Mouse (Mus musculus) erythroblast, embryonic 14.5 days (primary cell): ENCODE measurements around the gene Gm13287. TPM values are rescaled to one million over a fixed set of nuclear protein-coding genes. Genes with fewer than 3 reads are reported as not detected.
"Not testable (repeated sequence)": the region's sequence is repeated elsewhere in the genome, so short reads cannot be mapped to it uniquely, and the experiment has no call there.

Experiments
- H3K27me3 ChIP-seq: 2 replicates; pipeline ENCODE4 v1.6.1; 2012; ENCODE audit warnings: inconsistent platforms; ENCODE audit not compliant: control insufficient read depth
- H3K36me3 ChIP-seq: 2 replicates; pipeline ENCODE4 v1.6.1; 2012; ENCODE audit warnings: mild to moderate bottlenecking, inconsistent platforms; ENCODE audit not compliant: control insufficient read depth
- H3K4me1 ChIP-seq: 2 replicates; pipeline ENCODE4 v1.6.1; 2012; ENCODE audit warnings: inconsistent platforms; ENCODE audit not compliant: control insufficient read depth
- H3K4me3 ChIP-seq: replicated peaks from 2 replicates; pipeline ENCODE3; 2012; ENCODE audit warnings: moderate library complexity, mild to moderate bottlenecking, inconsistent platforms
- H3K9me3 ChIP-seq: 2 replicates; pipeline ENCODE4 v1.6.1; 2012; ENCODE audit warnings: low read length, inconsistent platforms, mixed read lengths; ENCODE audit not compliant: control insufficient read depth
- GATA1 ChIP-seq: IDR thresholded peaks from 2 replicates; pipeline ENCODE4 v1.6.1; 2012; ENCODE audit warnings: low read length, inconsistent platforms, mixed read lengths
- TAL1 ChIP-seq: IDR thresholded peaks from 3 replicates; pipeline ENCODE4 v1.6.1; 2012; ENCODE audit warnings: low read length, inconsistent platforms, mixed read lengths
- polyA plus RNA-seq: library from polyadenylated mRNA; stranded (reverse); fragments of >175 nt; gene quantifications from 2 replicates; pipeline ENCODE4 v1.2.3, GENCODE M21; 2012

Gene Gm13287
- polyA plus RNA-seq, 1 experiment, result not detected

DNA sequence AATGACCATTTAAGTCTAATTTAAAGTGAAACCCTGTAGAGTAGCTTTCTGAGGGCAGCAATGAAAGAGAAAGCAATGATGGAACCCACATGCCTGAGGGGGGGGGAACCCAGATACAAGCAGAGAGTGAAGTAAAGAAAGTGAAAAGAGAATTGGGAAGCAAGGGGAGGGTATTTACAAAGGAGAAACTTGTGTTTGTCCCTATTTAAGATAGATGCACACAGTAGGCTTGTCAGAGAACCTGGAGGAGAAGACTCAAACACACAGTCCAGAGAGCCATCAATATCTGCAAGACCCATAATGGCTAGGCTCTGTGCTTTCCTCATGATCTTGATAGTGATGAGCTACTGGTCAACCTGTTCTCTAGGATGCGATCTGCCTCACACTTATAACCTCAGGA, 16.6 kb downstream of the Gm13287 start, which contains the start of gene Ifna11:
TSS of gene Ifna11 (plus strand) at position 301 of the 400 bp plus-strand sequence.
- H3K36me3 ChIP-seq, result no peaks in the 10 kb centered on the region
- H3K9me3 ChIP-seq, result no peaks in the 10 kb centered on the region
- TF ChIP-seq GATA1 (no peak), TAL1 (no peak)
- no peak within 1 kb of the TSS for H3K4me3 ChIP-seq
- H3K27me3 ChIP-seq, result no peaks in the 10 kb centered on the region
- H3K4me1 ChIP-seq, result no peaks in the 10 kb centered on the region

DNA sequence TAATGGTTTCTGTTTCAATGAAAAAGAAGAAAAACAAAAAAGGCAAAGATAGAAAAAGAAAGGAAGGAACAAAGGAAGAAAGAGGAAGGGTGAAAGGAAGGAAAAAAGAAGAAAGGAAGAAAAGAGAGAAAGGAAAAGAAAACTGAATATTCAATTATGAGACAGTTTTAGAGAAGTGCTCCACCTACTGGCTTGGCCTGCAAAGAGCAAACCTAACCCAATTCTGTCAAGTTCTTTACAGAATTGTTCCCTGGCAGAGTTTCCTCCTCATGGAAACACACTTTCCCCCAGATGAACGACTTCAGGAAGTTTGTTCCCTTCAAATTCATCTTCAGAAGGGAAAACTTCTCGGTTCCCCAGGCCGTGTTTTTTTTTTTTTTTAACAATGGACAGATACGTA, 19.9 kb downstream of the Gm13287 start:
- no peak for TF ChIP-seq TAL1
- no peak for TF ChIP-seq GATA1
- no peaks in the 10 kb centered on the region for H3K4me1 ChIP-seq
- no peaks in the 10 kb centered on the region for H3K27me3 ChIP-seq
- no peaks in the 10 kb centered on the region for H3K9me3 ChIP-seq
- H3K4me3 ChIP-seq, result no peak overlapping the region
- no peaks in the 10 kb centered on the region for H3K36me3 ChIP-seq

DNA sequence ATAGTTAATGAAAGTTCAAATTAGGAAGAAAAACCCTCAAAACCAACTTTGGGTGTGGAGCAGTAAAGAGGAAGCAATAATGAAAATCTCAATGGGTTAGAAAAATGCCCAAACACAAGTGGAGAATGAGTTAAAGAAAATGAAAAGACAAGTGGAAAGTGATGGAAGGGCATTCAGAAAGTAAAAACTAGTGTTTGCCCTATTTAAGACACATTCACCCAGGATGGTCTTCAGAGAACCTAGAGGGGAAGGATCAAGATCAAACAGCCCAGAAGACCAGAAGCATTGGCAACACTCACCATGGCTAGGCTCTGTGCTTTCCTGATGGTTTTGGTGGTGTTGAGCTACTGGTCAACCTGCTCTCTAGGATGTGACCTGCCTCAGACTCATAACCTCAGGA, 24.1 kb downstream of the Gm13287 start, which contains the start of gene Ifna6:
TSS of gene Ifna6 (plus strand) at position 301 of the 400 bp plus-strand sequence.
- not testable (repeated sequence) for H3K36me3 ChIP-seq, H3K4me3 ChIP-seq, H3K27me3 ChIP-seq, H3K9me3 ChIP-seq, H3K4me1 ChIP-seq

DNA sequence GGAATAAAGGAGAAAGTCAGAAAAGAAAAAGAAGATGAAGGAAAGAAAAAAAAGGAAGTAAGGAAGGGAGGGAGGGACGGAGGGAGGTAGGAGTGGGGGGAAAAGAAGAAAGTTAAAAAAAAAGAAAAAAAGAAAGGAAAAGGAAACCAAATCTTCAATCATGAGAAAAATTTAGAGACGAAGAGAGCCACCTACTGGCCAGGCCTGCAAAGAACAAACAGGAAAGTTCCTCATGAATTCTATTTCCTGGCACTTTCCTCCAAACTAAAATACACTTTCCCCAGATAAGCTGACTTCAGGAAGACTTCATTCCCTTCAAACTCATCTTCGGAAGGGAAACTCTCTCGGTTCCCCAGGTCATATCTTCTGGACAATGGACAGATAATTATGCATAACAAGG, 27.5 kb downstream of the Gm13287 start:
- Histone ChIP-seq H3K4me1 (no peaks in the 10 kb centered on the region), H3K9me3 (no peaks in the 10 kb centered on the region), H3K4me3 (no peak overlapping the region), H3K36me3 (no peaks in the 10 kb centered on the region), H3K27me3 (no peaks in the 10 kb centered on the region)
- TF ChIP-seq TAL1 (no peak), GATA1 (no peak)

DNA sequence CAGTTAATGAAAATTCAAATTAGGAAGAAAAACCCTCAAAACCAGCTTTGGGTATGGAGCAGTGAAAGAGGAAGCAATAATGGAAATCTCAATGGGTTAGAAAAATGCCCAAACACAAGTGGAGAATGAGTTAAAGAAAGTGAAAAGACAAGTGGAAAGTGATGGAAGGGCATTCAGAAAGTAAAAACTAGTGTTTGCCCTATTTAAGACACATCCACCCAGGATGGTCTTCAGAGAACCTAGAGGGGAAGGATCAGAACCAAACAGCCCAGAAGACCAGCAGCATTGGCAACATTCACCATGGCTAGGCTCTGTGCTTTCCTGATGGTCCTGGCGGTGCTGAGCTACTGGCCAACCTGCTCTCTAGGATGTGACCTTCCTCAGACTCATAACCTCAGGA, 32.2 kb downstream of the Gm13287 start, which contains the start of gene Ifna5:
TSS of gene Ifna5 (plus strand) at position 301 of the 400 bp plus-strand sequence.
- not testable (repeated sequence) for H3K9me3 ChIP-seq, H3K4me3 ChIP-seq, H3K4me1 ChIP-seq, H3K36me3 ChIP-seq, H3K27me3 ChIP-seq

DNA sequence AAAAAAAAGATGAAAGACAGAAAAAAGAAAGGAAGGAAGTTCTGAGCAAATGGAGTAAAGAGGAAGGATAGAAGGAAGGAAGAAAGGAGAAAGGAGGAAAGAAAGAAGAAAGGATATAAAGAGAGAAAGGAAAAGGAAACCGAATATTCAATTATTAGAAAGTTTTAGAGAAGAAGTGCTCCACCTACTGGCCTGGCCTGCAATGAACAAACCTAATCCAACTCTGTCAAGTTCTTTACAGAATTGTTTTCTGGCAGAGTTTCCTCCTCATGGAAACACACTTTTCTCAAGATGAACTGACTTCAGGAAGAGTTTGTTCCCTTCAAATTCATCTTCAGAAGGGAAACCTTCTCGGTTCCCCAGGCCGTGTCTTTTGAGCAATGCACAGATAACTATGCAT, 35.8 kb downstream of the Gm13287 start:
- Histone ChIP-seq H3K4me1 (no peaks in the 10 kb centered on the region), H3K4me3 (no peak overlapping the region), H3K36me3 (no peaks in the 10 kb centered on the region), H3K27me3 (no peaks in the 10 kb centered on the region), H3K9me3 (no peaks in the 10 kb centered on the region)
- no peak for TF ChIP-seq GATA1
- TF ChIP-seq TAL1, result no peak

DNA sequence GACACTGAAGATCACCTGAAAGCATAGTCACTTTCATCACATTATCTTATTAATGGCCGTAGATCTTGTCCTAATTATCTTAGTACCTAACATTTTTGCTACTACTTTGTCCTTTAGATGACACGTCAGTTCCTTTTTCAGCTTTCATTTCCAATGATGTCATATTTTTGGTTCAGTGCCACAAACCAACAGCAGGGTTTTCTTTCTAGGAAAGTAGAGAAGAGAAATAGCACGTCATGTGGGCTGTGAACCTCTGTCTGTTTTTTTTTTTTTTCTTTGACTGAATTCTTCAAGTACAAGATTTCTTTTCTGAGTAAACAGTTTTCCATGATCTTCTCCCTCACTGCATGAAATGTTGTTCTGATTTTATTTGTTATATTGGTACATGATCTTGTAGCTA, 37.0 kb downstream of the Gm13287 start:
- Histone ChIP-seq H3K36me3 (no peaks in the 10 kb centered on the region), H3K4me3 (no peak overlapping the region), H3K9me3 (no peaks in the 10 kb centered on the region), H3K4me1 (no peaks in the 10 kb centered on the region), H3K27me3 (no peaks in the 10 kb centered on the region)
- TF ChIP-seq TAL1 (no peak), GATA1 (no peak)

DNA sequence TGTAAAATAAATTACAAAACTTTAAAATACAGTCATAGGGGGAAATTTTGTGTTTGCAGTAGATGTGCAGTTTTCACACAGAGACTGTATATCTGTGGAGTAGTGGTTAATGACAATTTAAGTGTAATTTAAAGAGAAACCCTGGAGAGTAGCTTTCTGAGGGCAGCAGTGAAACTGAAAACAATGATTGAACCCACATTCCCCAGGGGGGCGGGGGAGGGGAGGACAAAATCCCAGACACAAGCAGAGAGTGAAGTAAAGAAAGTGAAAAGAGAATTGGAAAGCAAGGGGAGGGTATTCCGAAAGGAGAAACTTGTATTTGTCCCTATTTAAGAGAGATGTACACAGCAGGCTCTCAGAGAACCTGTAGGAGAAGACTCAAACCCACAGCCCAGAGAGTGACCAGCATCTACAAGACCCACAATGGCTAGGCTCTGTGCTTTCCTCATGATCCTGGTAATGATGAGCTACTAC, 38.4 kb downstream of the Gm13287 start, which contains the start of gene Ifna4:
TSS of gene Ifna4 (plus strand) at position 424 of the 474 bp plus-strand sequence.
- no peaks in the 10 kb centered on the region for H3K9me3 ChIP-seq
- no peaks in the 10 kb centered on the region for H3K36me3 ChIP-seq
- H3K4me1 ChIP-seq, result no peaks in the 10 kb centered on the region
- no peak within 1 kb of the TSS for H3K4me3 ChIP-seq
- no peak for TF ChIP-seq TAL1
- no peak for TF ChIP-seq GATA1
- H3K27me3 ChIP-seq, result no peaks in the 10 kb centered on the region

DNA sequence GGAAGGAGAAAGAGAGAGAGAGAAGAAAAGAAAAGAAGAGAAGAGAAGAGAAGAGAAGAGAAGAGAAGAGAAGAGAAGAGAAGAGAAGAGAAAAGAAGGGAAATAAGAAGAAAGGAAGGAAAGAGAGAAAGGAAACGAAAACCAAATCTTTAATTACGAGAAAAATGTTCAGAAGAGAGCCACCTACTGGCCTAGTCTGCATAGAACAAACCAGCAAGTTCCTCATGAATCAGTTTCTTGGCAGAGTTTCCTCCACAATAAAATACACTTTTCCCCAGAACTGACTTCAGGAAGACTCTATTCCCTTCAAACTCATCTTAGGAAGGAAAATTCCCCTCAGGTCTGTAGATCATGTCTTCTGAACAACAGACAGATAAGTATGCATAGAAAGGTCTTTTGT, 42.3 kb downstream of the Gm13287 start:
- Histone ChIP-seq H3K9me3 (no peaks in the 10 kb centered on the region), H3K27me3 (no peaks in the 10 kb centered on the region), H3K36me3 (no peaks in the 10 kb centered on the region), H3K4me1 (no peaks in the 10 kb centered on the region), H3K4me3 (no peak overlapping the region)
- TF ChIP-seq TAL1 (no peak), GATA1 (no peak)

DNA sequence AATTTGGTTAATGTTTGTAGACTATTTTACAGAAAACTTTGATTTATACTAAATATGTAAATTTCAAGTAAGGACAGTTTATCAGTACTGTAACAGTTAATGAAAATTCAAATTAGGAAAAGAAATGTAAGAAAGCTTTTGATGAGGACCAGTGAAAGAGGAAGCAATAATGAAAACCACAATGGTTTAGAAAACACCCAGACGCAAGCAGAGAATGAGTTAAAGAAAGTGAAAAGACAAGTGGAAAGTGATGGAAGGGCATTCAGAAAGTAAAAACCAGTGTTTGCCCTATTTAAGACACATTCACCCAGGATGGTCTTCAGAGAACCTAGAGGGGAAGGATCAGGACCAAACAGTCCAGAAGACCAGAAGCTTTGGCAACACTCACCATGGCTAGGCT, 46.6 kb downstream of the Gm13287 start, which contains the start of gene Ifna1:
TSS of gene Ifna1 (plus strand) at position 390 of the 400 bp plus-strand sequence.
- H3K36me3 ChIP-seq, result no peaks in the 10 kb centered on the region
- TF ChIP-seq TAL1 (no peak), GATA1 (no peak)
- no peaks in the 10 kb centered on the region for H3K27me3 ChIP-seq
- H3K4me1 ChIP-seq, result no peaks in the 10 kb centered on the region
- H3K4me3 ChIP-seq, result no peak within 1 kb of the TSS
- H3K9me3 ChIP-seq, result no peaks in the 10 kb centered on the region
